Mouse (Mus musculus): ENCODE data around the gene Usp39. TPM values are rescaled to one million over a fixed set of nuclear protein-coding genes. Genes with fewer than 3 reads are reported as not detected.

The Usp39 gene
- polyA plus RNA-seq, 1 experiment from 2014 or later, result 51.7 TPM

DNA sequence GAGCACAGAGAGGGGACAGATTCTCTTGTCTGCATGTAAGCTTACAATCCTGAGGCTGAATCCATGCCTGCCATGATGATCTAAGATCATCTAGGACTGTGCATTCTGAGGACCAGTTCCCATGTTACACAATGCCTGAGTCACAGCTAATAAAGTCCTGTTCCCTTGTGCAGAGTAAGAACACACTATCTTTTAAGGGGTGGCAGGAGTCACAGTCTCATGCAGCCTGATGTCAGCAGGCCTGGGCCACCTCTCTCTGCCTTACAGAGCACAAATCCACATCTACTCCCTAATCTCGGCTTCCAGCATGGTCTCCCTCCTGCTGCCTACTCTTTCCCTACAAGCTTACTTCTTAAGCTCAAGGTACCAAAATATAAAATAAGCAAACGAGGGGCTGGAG is 29.6 kb downstream of the Usp39 start:
- Histone ChIP-seq H3K4me1 (no peaks in the 10 kb centered on the region), H3K27me3 (no peaks in the 10 kb centered on the region), H3K27ac (no peak overlapping the region), H3K36me3 (peaks cover 59% of the 10 kb centered on the region), H3K4me2 (replicated peaks) (no peak overlapping the region), H3K9ac (no peak overlapping the region), H3K9me3 (no peaks in the 10 kb centered on the region), H3K4me3 (no peak overlapping the region)
- 77% methylated on average over 2 of the region's 2 CpGs for WGBS
- ATAC-seq (ENCODE audit: low FRiP score, low read depth), result no peak

DNA sequence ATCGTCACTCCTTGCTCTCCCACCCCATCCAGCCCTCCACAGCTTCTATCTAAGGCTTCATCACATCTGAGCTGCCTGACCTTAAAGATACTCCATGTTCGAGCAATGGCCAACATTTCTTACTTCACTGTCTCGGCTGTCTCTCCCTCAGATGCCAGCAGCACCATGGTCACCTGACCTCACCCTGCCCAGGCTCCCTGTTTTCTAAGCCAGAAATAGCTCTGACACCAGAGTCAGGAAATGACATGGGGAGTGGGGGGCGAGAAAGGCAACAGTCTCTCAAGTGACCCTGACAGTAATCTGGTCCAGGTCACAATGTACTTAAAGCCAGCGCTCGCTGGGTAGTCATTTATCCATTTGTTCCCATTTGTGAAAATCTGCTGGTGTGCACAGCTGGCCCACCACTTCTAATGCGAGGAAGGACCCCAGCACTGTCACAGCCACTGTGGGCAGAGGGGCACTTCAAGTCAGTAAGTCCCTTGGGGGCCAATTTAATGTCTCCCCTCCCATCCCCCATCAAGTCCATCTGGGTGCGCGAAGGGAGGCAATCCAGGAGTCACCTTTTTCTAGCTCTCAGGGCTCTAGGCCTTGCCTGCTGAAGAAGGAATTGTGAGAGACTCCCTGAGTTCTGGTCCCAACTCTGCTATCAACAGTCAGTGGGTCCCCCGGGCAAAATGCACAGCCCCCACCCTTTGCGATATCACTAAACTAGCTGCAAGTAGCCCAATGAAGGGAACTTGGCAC is 31.7 kb downstream of the Usp39 start:
- Histone ChIP-seq H3K9me3 (no peaks in the 10 kb centered on the region), H3K4me1 (no peaks in the 10 kb centered on the region), H3K27ac (no peak overlapping the region), H3K36me3 (peaks cover 38% of the 10 kb centered on the region), H3K4me3 (no peak overlapping the region), H3K27me3 (no peaks in the 10 kb centered on the region), H3K9ac (no peak overlapping the region), H3K4me2 (replicated peaks) (no peak overlapping the region)
- 90% methylated on average over 11 of the region's 11 CpGs for WGBS
- no peak for ATAC-seq (ENCODE audit: low FRiP score, low read depth)

DNA sequence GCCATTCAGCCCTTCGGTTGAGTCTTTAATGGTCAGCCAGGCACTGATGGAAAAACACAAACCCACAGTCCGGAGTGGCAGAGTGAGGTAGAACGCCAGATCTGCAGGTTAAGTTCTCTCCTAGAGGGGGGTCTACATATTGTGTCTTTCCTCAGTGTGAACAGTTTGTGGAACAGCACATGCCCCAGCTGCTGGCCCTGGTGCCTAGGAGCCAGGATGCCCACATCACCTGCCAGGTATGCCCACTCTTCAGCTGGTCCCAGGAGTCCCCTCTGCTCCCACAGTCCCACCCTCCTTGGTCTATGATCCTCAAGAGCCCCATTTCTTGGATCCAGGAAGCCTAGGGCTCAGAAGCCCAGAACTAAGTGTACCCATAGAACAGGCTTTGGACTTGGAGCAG is 32.8 kb downstream of the Usp39 start:
- WGBS, result 95% methylated on average over 3 of the region's 3 CpGs
- Histone ChIP-seq H3K9me3 (no peaks in the 10 kb centered on the region), H3K4me3 (no peak overlapping the region), H3K27me3 (no peaks in the 10 kb centered on the region), H3K4me2 (replicated peaks) (no peak overlapping the region), H3K9ac (no peak overlapping the region), H3K36me3 (peaks cover 27% of the 10 kb centered on the region), H3K4me1 (no peaks in the 10 kb centered on the region), H3K27ac (no peak overlapping the region)
- ATAC-seq (ENCODE audit: low FRiP score, low read depth), result no peak

DNA sequence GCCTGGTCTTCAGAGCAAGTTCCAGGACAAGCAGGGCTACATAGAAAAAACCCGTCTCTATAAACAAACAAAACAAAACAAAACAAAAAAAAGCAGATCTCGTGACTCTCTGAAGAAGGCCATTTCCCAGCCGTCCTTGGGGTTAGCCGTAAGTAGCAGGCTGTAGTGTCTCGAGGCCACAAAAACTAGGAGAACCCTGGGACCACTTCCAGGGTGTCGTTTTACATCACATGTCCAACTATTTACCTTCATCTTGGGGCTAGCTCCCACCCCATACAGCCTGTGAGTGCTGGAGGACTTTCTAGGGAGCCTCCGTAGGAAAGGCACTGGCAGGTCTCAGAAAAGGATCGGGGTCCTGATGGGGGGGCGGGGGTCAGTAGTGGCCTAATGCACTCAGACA is 41.5 kb downstream of the Usp39 start:
- H3K27ac ChIP-seq, result no peak overlapping the region
- no peak overlapping the region for H3K4me3 ChIP-seq
- H3K27me3 ChIP-seq, result no peaks in the 10 kb centered on the region
- H3K4me1 ChIP-seq, result peaks cover 8% of the 10 kb centered on the region
- no peak overlapping the region for H3K9ac ChIP-seq
- H3K36me3 ChIP-seq, result no peaks in the 10 kb centered on the region
- no peak for ATAC-seq (ENCODE audit: low FRiP score, low read depth)
- 30% methylated on average over 9 of the region's 9 CpGs for WGBS
- no peak overlapping the region for H3K4me2 ChIP-seq (replicated peaks)
- H3K9me3 ChIP-seq, result no peaks in the 10 kb centered on the region

DNA sequence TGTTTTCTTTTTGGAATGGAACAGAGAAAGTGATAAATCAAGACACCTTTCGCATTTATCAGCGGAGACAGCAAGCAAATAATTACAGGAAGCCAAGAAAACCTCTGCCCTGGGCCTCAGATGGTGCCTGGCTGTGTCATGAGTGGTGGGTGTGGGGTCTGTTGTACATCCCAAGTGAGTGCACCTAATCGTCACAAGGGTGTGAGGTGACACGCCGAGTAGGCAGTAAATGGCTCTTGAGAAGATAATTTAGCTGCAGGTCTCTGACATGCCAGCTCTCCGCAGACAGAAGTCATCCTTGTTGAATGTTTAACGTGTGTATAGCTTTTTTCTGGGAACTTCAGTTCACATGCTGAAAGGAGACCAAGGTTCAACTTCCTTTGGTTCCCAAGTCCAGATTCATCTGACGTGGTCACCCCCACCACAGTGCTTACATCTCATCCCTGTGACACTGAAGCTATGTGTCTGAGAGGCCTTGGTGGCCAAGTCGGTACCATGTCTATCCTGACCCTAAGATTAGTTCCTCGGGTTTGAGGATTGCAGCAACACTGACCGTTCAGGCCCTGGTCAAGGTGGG is 42.5 kb downstream of the Usp39 start:
- Histone ChIP-seq H3K9ac (no peak overlapping the region), H3K4me3 (no peak overlapping the region), H3K9me3 (no peaks in the 10 kb centered on the region), H3K27me3 (no peaks in the 10 kb centered on the region), H3K27ac (no peak overlapping the region), H3K4me1 (peaks cover 8% of the 10 kb centered on the region), H3K36me3 (no peaks in the 10 kb centered on the region), H3K4me2 (replicated peaks) (no peak overlapping the region)
- no peak for ATAC-seq (ENCODE audit: low FRiP score, low read depth)
- WGBS, result 77% methylated on average over 11 of the region's 11 CpGs

DNA sequence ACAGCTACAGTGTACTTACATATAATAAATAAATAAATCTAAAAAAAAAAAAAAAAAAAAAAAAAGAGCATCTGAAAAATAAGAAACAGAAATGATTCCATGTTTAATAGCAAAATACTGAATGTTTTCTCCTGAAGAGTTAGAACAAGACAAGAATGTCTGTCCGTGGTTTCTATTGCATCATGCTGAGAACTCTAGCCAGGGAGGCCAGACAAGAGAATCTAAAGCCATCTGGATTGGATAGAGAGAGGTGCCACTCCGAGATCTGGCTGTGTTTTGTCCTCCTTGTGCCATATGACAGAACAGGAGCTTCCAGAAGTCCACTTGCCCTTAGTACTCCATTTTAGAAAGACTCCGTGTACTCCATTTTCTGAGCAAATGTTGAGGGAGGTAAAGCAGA is 47.2 kb downstream of the Usp39 start:
- no peaks in the 10 kb centered on the region for H3K27me3 ChIP-seq
- H3K9me3 ChIP-seq, result no peaks in the 10 kb centered on the region
- no peak overlapping the region for H3K9ac ChIP-seq
- no peak for ATAC-seq (ENCODE audit: low FRiP score, low read depth)
- H3K27ac ChIP-seq, result no peak overlapping the region
- no peak overlapping the region for H3K4me2 ChIP-seq (replicated peaks)
- H3K36me3 ChIP-seq, result no peaks in the 10 kb centered on the region
- no peaks in the 10 kb centered on the region for H3K4me1 ChIP-seq
- 79% methylated on average over 3 of the region's 3 CpGs for WGBS
- no peak overlapping the region for H3K4me3 ChIP-seq

DNA sequence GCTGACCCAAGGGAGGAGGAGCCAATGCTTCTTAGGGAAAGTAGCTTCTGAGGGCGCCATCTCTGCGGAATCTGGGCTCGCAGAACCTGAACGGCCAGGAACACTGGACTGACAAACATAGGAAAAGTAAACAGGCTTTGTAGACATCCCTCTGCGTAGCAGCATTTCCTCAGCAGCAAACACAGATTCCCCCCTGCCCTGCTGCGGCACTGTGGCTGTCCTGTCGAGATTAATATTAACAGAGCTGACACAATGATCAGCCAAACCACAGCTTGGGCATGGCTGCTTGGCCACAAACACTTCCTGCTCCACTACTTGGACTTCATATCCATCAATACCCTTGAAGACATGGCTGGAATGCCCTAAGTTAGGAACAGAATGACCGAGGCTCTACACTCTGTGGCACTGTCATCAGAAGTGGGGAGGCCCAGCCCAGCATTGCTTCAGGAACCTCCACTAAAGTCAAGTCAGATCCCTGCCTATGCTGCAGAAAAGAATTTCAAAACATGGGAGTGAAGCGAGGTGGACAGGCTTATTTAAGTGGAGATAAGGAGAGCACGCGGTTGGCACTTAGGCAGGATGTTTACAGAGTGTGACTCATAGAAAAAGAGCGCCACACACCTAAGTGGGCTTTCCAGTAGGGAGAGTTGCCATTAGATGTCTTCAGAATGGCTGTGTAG is 51.9 kb downstream of the Usp39 start:
- ATAC-seq (ENCODE audit: low FRiP score, low read depth), result no peak
- no peaks in the 10 kb centered on the region for H3K36me3 ChIP-seq

DNA sequence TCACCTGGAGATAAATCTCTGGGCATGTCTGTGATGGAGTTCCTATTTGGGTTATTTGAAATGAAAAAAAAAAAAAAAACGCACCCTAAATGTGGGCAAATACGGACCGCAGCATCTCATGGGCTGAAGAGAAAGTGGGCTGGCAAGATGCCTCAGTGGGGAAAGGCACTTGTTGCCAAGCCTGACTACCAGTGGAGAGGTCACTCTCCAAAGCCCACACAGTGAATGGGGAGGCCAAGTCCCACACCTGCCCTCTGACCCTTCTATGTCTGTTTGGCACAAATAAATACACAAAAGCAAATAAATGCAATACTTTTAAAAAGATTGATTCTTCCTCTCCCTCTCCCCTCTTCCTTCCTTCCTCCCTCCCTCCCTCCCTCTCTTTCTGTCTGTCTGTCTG is 55.5 kb downstream of the Usp39 start:
- ATAC-seq (ENCODE audit: low FRiP score, low read depth), result no peak
- H3K27ac ChIP-seq, result no peak overlapping the region
- no peak overlapping the region for H3K4me2 ChIP-seq (replicated peaks)
- H3K9ac ChIP-seq, result no peak overlapping the region
- H3K4me1 ChIP-seq, result no peaks in the 10 kb centered on the region
- H3K4me3 ChIP-seq, result no peak overlapping the region
- 86% methylated on average over 3 of the region's 3 CpGs for WGBS
- no peaks in the 10 kb centered on the region for H3K27me3 ChIP-seq
- H3K9me3 ChIP-seq, result no peaks in the 10 kb centered on the region
- H3K36me3 ChIP-seq, result no peaks in the 10 kb centered on the region

More for the DNA sequence above, 51.9 kb downstream of the Usp39 start:
- H3K9ac ChIP-seq, result no peak overlapping the region
- H3K4me3 ChIP-seq, result no peak overlapping the region
- no peaks in the 10 kb centered on the region for H3K27me3 ChIP-seq
- no peaks in the 10 kb centered on the region for H3K4me1 ChIP-seq
- H3K27ac ChIP-seq, result no peak overlapping the region
- H3K4me2 ChIP-seq (replicated peaks), result no peak overlapping the region
- 82% methylated on average over 12 of the region's 12 CpGs for WGBS
- no peaks in the 10 kb centered on the region for H3K9me3 ChIP-seq

DNA sequence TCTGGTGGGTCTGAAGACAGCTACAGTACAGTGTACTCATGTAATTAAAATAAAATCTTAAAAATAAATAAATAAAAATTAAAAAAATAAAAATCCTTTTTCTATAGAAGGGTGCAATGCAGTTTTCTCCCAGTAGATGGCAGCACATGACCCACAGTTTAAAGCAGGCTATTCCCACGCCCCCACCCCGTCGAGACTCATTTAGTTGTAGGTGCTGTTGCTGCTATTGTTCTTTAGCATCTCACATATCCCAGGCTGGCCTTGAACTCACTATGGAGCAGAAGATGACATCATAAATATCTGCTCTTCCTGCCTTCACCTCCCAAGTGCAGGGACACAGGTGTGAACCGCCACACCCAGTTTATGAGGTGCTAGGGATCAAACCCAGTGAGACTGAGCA is 61.1 kb downstream of the Usp39 start:
- Histone ChIP-seq H3K36me3 (no peaks in the 10 kb centered on the region), H3K27me3 (no peaks in the 10 kb centered on the region), H3K9ac (no peak overlapping the region), H3K27ac (no peak overlapping the region), H3K4me1 (0 out of 2 replicates have a peak, but pooled peaks cover 3% of the 10 kb centered on the region), H3K4me3 (no peak overlapping the region), H3K4me2 (replicated peaks) (no peak overlapping the region), H3K9me3 (no peaks in the 10 kb centered on the region)
- no peak for ATAC-seq (ENCODE audit: low FRiP score, low read depth)
- 13% methylated on average over 4 of the region's 4 CpGs for WGBS

DNA sequence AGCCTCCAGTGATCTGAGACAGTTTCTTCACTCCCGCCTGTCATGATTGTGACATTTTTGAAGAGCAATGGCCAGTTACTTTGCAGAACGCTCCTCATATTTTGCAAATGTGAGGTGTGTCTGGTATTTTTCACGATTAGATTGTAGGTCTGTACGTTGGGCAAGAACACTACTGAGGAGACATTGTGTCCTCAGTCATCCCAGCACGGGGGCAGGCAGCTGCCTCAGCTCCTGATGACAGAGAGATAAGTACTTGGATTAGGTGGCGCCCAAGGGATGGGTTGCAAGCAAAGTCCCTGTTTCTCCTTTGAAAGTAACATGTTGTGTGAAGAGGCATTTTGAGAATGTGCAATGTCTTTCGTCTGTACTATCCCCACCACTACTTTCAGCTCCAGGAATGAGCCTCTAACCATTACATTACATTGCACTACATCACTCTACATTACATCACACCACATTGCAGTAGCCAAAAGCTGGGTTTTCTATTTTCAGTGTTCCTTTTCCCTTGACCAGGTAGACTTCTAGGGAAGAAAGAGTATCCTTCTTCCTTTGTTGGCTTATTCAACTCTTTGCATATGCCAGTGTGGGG is 64.5 kb downstream of the Usp39 start:
- no peaks in the 10 kb centered on the region for H3K27me3 ChIP-seq
- H3K27ac ChIP-seq, result no peak overlapping the region
- H3K4me3 ChIP-seq, result no peak overlapping the region
- H3K9ac ChIP-seq, result no peak overlapping the region
- no peaks in the 10 kb centered on the region for H3K9me3 ChIP-seq
- 74% methylated on average over 7 of the region's 7 CpGs for WGBS
- H3K4me2 ChIP-seq (replicated peaks), result no peak overlapping the region
- H3K4me1 ChIP-seq, result 0 out of 2 replicates have a peak, but pooled peaks cover 3% of the 10 kb centered on the region
- no peaks in the 10 kb centered on the region for H3K36me3 ChIP-seq
- no peak for ATAC-seq (ENCODE audit: low FRiP score, low read depth)

DNA sequence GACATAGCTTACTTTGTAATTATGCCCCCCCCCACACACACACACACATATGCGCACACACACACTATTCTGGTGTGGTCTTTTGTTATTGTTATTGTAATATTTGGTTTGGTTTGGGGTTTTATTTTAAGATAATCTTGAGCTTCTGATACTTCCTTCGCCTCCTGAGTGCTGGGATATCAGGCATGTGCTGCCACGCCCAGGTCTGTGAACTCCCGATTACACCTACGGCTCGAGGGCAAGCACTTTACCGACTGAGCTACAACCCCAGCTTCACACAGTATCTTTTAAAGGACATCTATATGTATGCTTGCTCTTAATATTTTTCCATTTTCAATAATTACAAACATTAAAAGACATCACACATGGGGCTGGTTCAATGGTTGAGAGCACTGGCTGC is 65.5 kb downstream of the Usp39 start:
- H3K4me1 ChIP-seq, result 0 out of 2 replicates have a peak, but pooled peaks cover 3% of the 10 kb centered on the region
- no peak for ATAC-seq (ENCODE audit: low FRiP score, low read depth)
- H3K4me2 ChIP-seq (replicated peaks), result no peak overlapping the region
- H3K36me3 ChIP-seq, result no peaks in the 10 kb centered on the region
- no peaks in the 10 kb centered on the region for H3K27me3 ChIP-seq
- no peaks in the 10 kb centered on the region for H3K9me3 ChIP-seq
- no peak overlapping the region for H3K4me3 ChIP-seq
- no peak overlapping the region for H3K9ac ChIP-seq
- no peak overlapping the region for H3K27ac ChIP-seq
- 76% methylated on average over 7 of the region's 7 CpGs for WGBS

DNA sequence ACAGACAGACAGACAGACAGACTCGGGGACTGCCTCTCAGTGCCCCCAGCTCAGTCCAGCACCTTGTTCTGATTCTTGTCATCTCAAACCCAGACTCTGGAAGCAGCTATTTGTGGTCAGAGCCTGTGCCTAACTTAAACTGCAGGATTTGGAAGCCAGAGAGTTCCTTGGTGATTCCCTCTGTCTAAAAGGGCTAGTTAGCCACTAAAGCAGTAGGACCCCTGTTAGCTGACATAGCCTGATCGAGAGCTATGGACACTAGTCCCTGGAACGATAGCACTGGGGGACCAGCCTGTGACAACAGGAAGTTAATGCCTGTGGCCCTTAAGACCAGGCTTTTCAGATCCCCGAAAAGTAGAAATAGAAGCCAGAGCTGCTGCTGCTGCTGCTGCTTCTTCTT is 66.1 kb downstream of the Usp39 start:
- no peaks in the 10 kb centered on the region for H3K27me3 ChIP-seq
- no peaks in the 10 kb centered on the region for H3K36me3 ChIP-seq
- no peak overlapping the region for H3K9ac ChIP-seq
- no peak overlapping the region for H3K4me2 ChIP-seq (replicated peaks)
- no peak overlapping the region for H3K27ac ChIP-seq
- H3K4me1 ChIP-seq, result no peaks in the 10 kb centered on the region
- no peaks in the 10 kb centered on the region for H3K9me3 ChIP-seq
- no peak for ATAC-seq (ENCODE audit: low FRiP score, low read depth)
- H3K4me3 ChIP-seq, result no peak overlapping the region
- 65% methylated on average over 4 of the region's 4 CpGs for WGBS
